Mouse (Mus musculus): ENCODE measurements at regions not wholly inside any gene's neighbourhood (a gene's known extent, or its start where the extent isn't known, plus 50 kb on each side); places are given as distances from the start of the nearest gene placed in this dataset.

- TF ChIP-seq POLR2A (IDR thresholded peaks at IDR 0.05; ENCODE audit: extremely low read depth, insufficient read depth, low read length) (no peak), CTCF (IDR thresholded peaks at IDR 0.05; ENCODE audit: extremely low read depth, insufficient read depth, low read length) (no peak)
Observed at GRCm38 (mm10) chr2:71597956-71598355, 51.4 kb upstream of the Dlx2 start.

Measured in cortical plate, adult 2 months (tissue).